Mouse (Mus musculus): ENCODE data around the gene Kctd21. TPM values are rescaled to one million over a fixed set of nuclear protein-coding genes. Genes with fewer than 3 reads are reported as not detected.

Gene Kctd21
- total and polyA plus RNA-seq, 3 experiments, result 0.19 to 0.81 (median 0.46) TPM

DNA sequence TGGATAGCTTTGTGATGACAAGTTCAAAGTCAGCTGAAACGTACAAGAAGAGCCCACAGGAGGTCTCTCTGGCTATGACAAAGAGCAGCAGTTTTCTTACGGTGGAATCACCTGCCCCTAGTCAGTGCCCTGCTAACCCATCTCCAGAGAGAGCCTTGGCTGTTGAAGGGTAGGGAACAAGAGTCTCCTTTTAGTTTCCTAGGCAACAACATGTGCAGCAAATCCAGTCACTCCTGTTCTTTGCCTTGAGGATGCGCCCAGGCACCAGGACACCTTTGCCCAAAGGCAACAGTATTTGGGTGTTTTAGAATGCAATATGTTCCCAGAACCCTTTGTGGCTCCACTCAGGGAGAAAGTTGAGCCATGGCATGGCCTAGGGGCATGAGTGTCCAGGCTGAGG, 16.2 kb downstream of the Kctd21 start:
- Histone ChIP-seq H3K4me2 (ENCODE audit: insufficient read depth, low read depth, poor library complexity, severe bottlenecking) (no peak overlapping the region), H3K9ac (ENCODE audit: insufficient read depth, low read depth) (no peak overlapping the region), H3K27ac (ENCODE audit: insufficient read depth, low read depth) (no peak overlapping the region), H3K9me3 (replicated peaks; ENCODE audit: low read length) (no peaks in the 10 kb centered on the region), H3K4me1 (ENCODE audit: control insufficient read depth in 1 of 2, insufficient read depth in 2 of 2) (peaks cover 0 to 6% of the 10 kb centered on the region in 2 experiments; a peak in 3 of 4 replicates), H3K4me3 (replicated peaks in 1 of 3; ENCODE audit: low read depth in 2 of 3, low read length in 2 of 3, poor library complexity in 1 of 3) (no peak overlapping the region), H3K79me2 (replicated peaks; ENCODE audit: control insufficient read depth, extremely low read depth, insufficient read depth, poor library complexity, severe bottlenecking) (no peaks in the 10 kb centered on the region), H3K36me3 (replicated peaks in 1 of 2; ENCODE audit: control insufficient read depth in 1 of 2, insufficient read depth in 1 of 2, low read length in 1 of 2) (peaks cover 0 to 2% of the 10 kb centered on the region in 2 experiments), H3K27me3 (replicated peaks) (no peaks in the 10 kb centered on the region)
- DNase-seq (ENCODE audit: extremely low read depth), result no peak
- dilution Hi-C loops (cut with MboI; ENCODE audit: extremely low pct_ligation_motif_present, extremely low pct_unique_long_range_greater_than_20kb, low sequenced_read_pairs) (no loop called here), in situ Hi-C loops (cut with MboI; ENCODE audit: low pct_ligation_motif_present, low pct_unique_long_range_greater_than_20kb, low sequenced_read_pairs) (no loop called here)
- no peak for TF ChIP-seq POLR2AphosphoS2 (IDR thresholded peaks at IDR 0.05; ENCODE audit: low read depth, low read length)
- no peak for TF ChIP-seq HCFC1 (IDR thresholded peaks at IDR 0.05; ENCODE audit: low read depth, low read length)
- no peak for TF ChIP-seq POLR2A (IDR thresholded peaks at IDR 0.05; ENCODE audit: low read depth, low read length)
- TF ChIP-seq ETS1 (conservative IDR thresholded peaks at IDR 0.05; ENCODE audit: low read depth, low read length), result no peak
- TF ChIP-seq ZNF384 (IDR thresholded peaks at IDR 0.05; ENCODE audit: low read depth, low read length), result no peak
- no peak for TF ChIP-seq TCF12 (IDR thresholded peaks at IDR 0.05; ENCODE audit: low read depth, low read length)
- no peak for TF ChIP-seq ZC3H11A (IDR thresholded peaks at IDR 0.05; ENCODE audit: low read depth, low read length)
- no peak for TF ChIP-seq ZMIZ1 (IDR thresholded peaks at IDR 0.05; ENCODE audit: low read depth, low read length)

- H3K36me3 ChIP-seq (replicated peaks in 1 of 2; ENCODE audit: control insufficient read depth in 1 of 2, insufficient read depth in 1 of 2, low read length in 1 of 2), result peaks cover 0 to 2% of the 10 kb centered on the region in 2 experiments
- H3K79me2 ChIP-seq (replicated peaks; ENCODE audit: control insufficient read depth, extremely low read depth, insufficient read depth, poor library complexity, severe bottlenecking), result no peaks in the 10 kb centered on the region
- no peak overlapping the region for H3K4me3 ChIP-seq (replicated peaks in 1 of 3; ENCODE audit: low read depth in 2 of 3, low read length in 2 of 3, poor library complexity in 1 of 3)
- H3K27ac ChIP-seq (ENCODE audit: insufficient read depth, low read depth), result no peak overlapping the region
- no peak for DNase-seq (ENCODE audit: extremely low read depth)
- H3K4me2 ChIP-seq (ENCODE audit: insufficient read depth, low read depth, poor library complexity, severe bottlenecking), result no peak overlapping the region
- H3K27me3 ChIP-seq (replicated peaks), result no peaks in the 10 kb centered on the region
- in situ Hi-C loops (cut with MboI; ENCODE audit: low pct_ligation_motif_present, low pct_unique_long_range_greater_than_20kb, low sequenced_read_pairs), result no loop called here
- dilution Hi-C loops (cut with MboI; ENCODE audit: extremely low pct_ligation_motif_present, extremely low pct_unique_long_range_greater_than_20kb, low sequenced_read_pairs), result no loop called here
- H3K9me3 ChIP-seq (replicated peaks; ENCODE audit: low read length), result no peaks in the 10 kb centered on the region
- peaks cover 4 to 11% of the 10 kb centered on the region in 2 experiments; a peak in 3 of 4 replicates for H3K4me1 ChIP-seq (ENCODE audit: control insufficient read depth in 1 of 2, insufficient read depth in 2 of 2)
- no peak overlapping the region for H3K9ac ChIP-seq (ENCODE audit: insufficient read depth, low read depth)
- no peak for TF ChIP-seq MEF2A (IDR thresholded peaks at IDR 0.05; ENCODE audit: borderline replicate concordance, low read depth, low read length)
- TF ChIP-seq TBP (conservative IDR thresholded peaks at IDR 0.05; ENCODE audit: low read depth, low read length), result no peak
- TF ChIP-seq CHD1 (IDR thresholded peaks at IDR 0.05; ENCODE audit: low read depth, low read length), result no peak
- no peak for TF ChIP-seq POLR2A (IDR thresholded peaks at IDR 0.05; ENCODE audit: low read depth, low read length)
- TF ChIP-seq MYC (IDR thresholded peaks at IDR 0.05; ENCODE audit: low read depth, low read length), result no peak
- TF ChIP-seq ZNF384 (IDR thresholded peaks at IDR 0.05; ENCODE audit: low read depth, low read length), result no peak
- no peak for TF ChIP-seq MAFK (IDR thresholded peaks at IDR 0.05; ENCODE audit: insufficient replicate concordance, low read length)
- no peak for TF ChIP-seq USF2 (conservative IDR thresholded peaks at IDR 0.05; ENCODE audit: low read depth, low read length)
- TF ChIP-seq RAD21 (IDR thresholded peaks at IDR 0.05; ENCODE audit: low read depth, low read length), result no peak
- TF ChIP-seq SIN3A (IDR thresholded peaks at IDR 0.05; ENCODE audit: low read length), result no peak
- TF ChIP-seq MAZ (IDR thresholded peaks at IDR 0.05; ENCODE audit: low read depth, low read length), result no peak
- no peak for TF ChIP-seq CHD2 (IDR thresholded peaks at IDR 0.05; ENCODE audit: low read length)
Observed at GRCm38 (mm10) chr7:97348836-97349235, 16.7 kb downstream of the Kctd21 start.
